Mouse (Mus musculus): ENCODE measurements around the gene Kcnk13.

DNA sequence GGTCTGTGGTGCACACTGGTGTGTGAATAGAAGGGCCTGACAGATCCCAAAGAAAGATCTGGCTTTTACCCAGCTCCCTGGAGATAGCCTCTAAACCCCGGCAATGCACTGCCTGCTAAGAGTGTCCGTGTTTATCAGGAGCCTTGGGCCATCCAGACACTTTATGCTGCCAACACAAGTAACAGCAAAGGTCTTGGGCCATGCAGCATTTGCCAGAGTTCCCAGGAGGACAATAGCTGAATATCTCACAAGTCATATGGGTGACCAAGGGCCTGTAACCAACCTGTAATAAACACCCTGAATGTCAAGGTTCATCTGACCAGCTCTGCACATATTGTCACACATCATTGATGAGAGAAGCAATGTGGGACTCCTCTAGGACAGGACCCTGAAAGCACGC, 123.7 kb downstream of the Kcnk13 start:
- no peak for TF ChIP-seq EP300 (IDR thresholded peaks at IDR 0.05; ENCODE audit: low read length)
- TF ChIP-seq TBP (conservative IDR thresholded peaks at IDR 0.05; ENCODE audit: low read depth, low read length) = no peak
- TF ChIP-seq POLR2A (IDR thresholded peaks at IDR 0.05; ENCODE audit: low read depth, low read length) = no peak

Data from CH12.LX (cell line).